Mouse (Mus musculus) spleen, adult 2 months (tissue): ENCODE data around the gene Tanc1.

Source experiments
- CTCF ChIP-seq: fragments of 200-500 bp; IDR thresholded peaks from 2 replicates; pipeline ENCODE4 v1.5.1; 2011; ENCODE audit warnings: mild to moderate bottlenecking, inconsistent platforms; ENCODE audit not compliant: insufficient read depth, insufficient read length, insufficient replicate concordance; ENCODE audit errors: extremely low read depth
- POLR2A ChIP-seq: fragments of 200-500 bp; IDR thresholded peaks from 2 replicates; pipeline ENCODE4 v1.6.1; 2011; ENCODE audit warnings: low read depth, low read length, inconsistent platforms

DNA sequence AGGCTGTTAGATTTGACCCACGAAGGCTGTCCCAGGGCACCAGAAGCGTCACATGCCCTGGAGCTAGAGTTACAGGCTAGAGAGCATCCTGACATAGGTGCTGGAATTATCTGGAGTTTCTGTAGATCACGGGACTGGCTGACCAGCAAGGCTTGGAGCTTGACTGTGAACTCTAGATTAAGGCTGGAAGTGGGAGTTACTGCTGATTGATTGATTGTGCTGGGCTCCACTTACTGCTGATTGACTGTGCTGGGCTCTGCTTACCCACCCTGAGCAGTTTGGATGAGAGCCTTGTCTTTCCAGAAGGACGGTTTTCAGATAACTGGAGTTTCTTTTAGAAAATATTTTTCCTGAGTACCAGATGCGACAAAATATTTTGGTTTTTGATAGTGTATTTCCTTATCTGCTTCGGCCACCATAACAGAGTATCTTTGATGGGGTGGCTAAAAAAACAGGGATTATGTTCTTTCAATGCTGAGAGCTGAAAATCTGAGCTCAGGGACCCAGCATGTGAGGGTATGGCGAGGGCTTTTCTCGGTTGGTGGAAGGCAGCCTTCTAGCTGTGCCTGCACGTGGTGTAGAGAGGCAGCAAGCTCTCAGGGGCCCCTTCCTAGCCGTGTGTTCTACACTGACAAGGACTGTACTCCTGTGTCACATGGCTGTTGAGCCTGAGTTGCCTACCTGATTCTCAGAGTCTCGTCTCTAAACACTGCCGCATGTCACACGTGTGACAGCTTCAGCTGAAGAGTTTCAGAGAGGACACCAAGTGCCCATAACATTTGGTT, 96.3 kb downstream of the Tanc1 start:
- TF ChIP-seq CTCF (no peak), POLR2A (no peak)
